1 mouse cellular context compared by ENCODE assay signal in genomic region chr19:4164100-4164499, GRCm38 (mm10).
TF ChIP-seq lines count a peak whose summit lies in the region.

No protein-coding gene starts in this region.

TF ChIP-seq in CH12.LX, 34 proteins besides CTCF, POLR2A, EP300 and RAD21 (continued from another document):
- TF ChIP-seq TBP (conservative IDR thresholded peaks at IDR 0.05; ENCODE audit: low read depth, low read length) = no peak
- no peak for TF ChIP-seq HCFC1 (IDR thresholded peaks at IDR 0.05; ENCODE audit: low read depth, low read length)
- TF ChIP-seq USF1 (IDR thresholded peaks at IDR 0.05; ENCODE audit: low read depth, low read length) = no peak
- TF ChIP-seq RCOR1 (conservative IDR thresholded peaks at IDR 0.05; ENCODE audit: low read depth, low read length) = no peak
- no peak for TF ChIP-seq CHD1 (IDR thresholded peaks at IDR 0.05; ENCODE audit: low read depth, low read length)
- no peak for TF ChIP-seq POLR2AphosphoS2 (IDR thresholded peaks at IDR 0.05; ENCODE audit: low read depth, low read length)
- no peak for TF ChIP-seq SMC3 (IDR thresholded peaks at IDR 0.05; ENCODE audit: low read depth, low read length)
- TF ChIP-seq TCF12 (IDR thresholded peaks at IDR 0.05; ENCODE audit: low read depth, low read length) = no peak
- TF ChIP-seq ETS1 (conservative IDR thresholded peaks at IDR 0.05; ENCODE audit: low read depth, low read length) = no peak
- TF ChIP-seq ELF1 (IDR thresholded peaks at IDR 0.05; ENCODE audit: low read depth, low read length) = no peak
- no peak for TF ChIP-seq IRF4 (IDR thresholded peaks at IDR 0.05; ENCODE audit: low read depth, low read length)
